Mouse (Mus musculus): ENCODE results near the gene Mob2.

DNA sequence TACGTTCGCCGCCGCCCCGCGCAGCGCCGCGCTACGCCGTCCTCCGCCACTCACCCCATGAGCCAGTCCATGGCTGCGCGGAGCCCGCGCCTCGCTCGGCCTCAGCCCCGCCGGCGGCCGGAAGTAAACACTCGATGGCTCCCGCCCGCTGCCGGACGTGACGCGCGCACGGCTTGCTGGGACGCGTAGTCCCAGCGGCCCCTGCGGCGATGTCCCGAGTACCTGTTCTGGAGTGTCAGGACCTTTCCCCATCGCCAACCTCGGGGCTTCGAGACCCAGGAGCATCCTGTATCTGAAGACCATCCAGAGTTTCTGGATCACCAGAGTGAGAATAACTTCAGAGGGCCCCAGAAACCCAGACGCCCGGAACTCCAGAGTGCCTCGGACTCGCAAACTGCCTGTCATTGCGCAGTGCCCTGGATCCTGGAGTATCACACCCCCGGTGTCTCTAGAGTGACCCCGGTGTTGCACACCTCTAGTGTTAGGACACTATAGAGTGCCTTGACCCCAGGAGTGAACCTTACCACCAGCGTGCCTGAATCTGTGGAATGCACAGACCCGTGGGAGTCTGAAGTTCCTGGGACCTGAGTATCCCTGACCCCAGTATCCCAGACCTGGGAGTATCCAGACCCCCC, at the start of gene Mob2:
- TF ChIP-seq CTCF (IDR thresholded peaks at IDR 0.05; ENCODE audit: insufficient read depth, low read length): no peak
- peak; percentile 95; the same call in 1 of the 2 replicates for TF ChIP-seq POLR2A (IDR thresholded peaks at IDR 0.05; ENCODE audit: borderline replicate concordance, extremely low read depth, low read depth, low read length)
